Mouse (Mus musculus) hindbrain, embryonic 11.5 days (tissue): ENCODE measurements around the gene Eri3. TPM values are rescaled to one million over a fixed set of nuclear protein-coding genes. Genes with fewer than 3 reads are reported as not detected.

Experiments
- ATAC-seq: fragments of 200-750 bp; cut with Nextera tagmentation; 2 replicates; pipeline ENCODE4 v1.8.0; 2017; ENCODE audit warnings: mild to moderate bottlenecking, moderate TSS enrichment, moderate library complexity; ENCODE audit not compliant: low FRiP score
- DNase-seq: peaks from one replicate; pipeline ENCODE4 v3.0.0-alpha.2; 2015; ENCODE audit warnings: low spot score
- H3K27ac ChIP-seq: fragments of 300-500 bp; sonication (generic); 2 replicates; pipeline ENCODE4 v1.5.1; 2014; ENCODE audit warnings: mild to moderate bottlenecking, low read depth, low read length
- H3K27me3 ChIP-seq: fragments of 300-500 bp; sonication (generic); 2 replicates; pipeline ENCODE4 v1.6.1; 2014; ENCODE audit warnings: mild to moderate bottlenecking, low read length, moderate library complexity, mixed read lengths; ENCODE audit not compliant: control insufficient read depth, insufficient read depth
- H3K36me3 ChIP-seq: fragments of 300-500 bp; sonication (generic); 2 replicates; pipeline ENCODE4 v1.6.1; 2014; ENCODE audit warnings: mild to moderate bottlenecking, low read length, moderate library complexity, mixed read lengths; ENCODE audit not compliant: control insufficient read depth, insufficient read depth
- H3K4me1 ChIP-seq: fragments of 300-500 bp; sonication (generic); replicated peaks from 2 replicates; pipeline ENCODE4 v1.6.1; 2014; ENCODE audit warnings: low read length, mixed read lengths; ENCODE audit not compliant: control insufficient read depth, insufficient read depth
- H3K4me2 ChIP-seq: fragments of 300-500 bp; sonication (generic); replicated peaks from 2 replicates; pipeline ENCODE4 v1.6.1; 2014; ENCODE audit warnings: mild to moderate bottlenecking, low read depth, low read length
- H3K4me3 ChIP-seq: fragments of 300-500 bp; sonication (generic); 2 replicates; pipeline ENCODE4 v1.5.1; 2014; ENCODE audit warnings: low read depth, low read length
- H3K9ac ChIP-seq: fragments of 300-500 bp; sonication (generic); 2 replicates; pipeline ENCODE4 v1.6.1; 2014; ENCODE audit warnings: low read depth, low read length
- H3K9me3 ChIP-seq: fragments of 300-500 bp; sonication (generic); 2 replicates; pipeline ENCODE4 v1.6.1; 2016; ENCODE audit warnings: low read length; ENCODE audit not compliant: control insufficient read depth
- WGBS: fragments of 180-500 bp; shearing (Covaris S2); extraction: QIAGEN DNeasy Blood & Tissue Kit; methylation state at CpG from one replicate; pipeline ENCODE4 v1.1.7; 2014; 5-methylcytosine and 5-hydroxymethylcytosine counted together
- polyA plus RNA-seq: library from polyadenylated mRNA; unstranded; fragments of >200 nt; fragmentation: Nextera tagmentation; extraction: Ambion mirVana; gene quantifications from 2 replicates; pipeline ENCODE4 v1.2.1, GENCODE M21; 2014

Gene Eri3
- polyA plus RNA-seq, 1 experiment from 2014 or later, result 110 TPM

DNA sequence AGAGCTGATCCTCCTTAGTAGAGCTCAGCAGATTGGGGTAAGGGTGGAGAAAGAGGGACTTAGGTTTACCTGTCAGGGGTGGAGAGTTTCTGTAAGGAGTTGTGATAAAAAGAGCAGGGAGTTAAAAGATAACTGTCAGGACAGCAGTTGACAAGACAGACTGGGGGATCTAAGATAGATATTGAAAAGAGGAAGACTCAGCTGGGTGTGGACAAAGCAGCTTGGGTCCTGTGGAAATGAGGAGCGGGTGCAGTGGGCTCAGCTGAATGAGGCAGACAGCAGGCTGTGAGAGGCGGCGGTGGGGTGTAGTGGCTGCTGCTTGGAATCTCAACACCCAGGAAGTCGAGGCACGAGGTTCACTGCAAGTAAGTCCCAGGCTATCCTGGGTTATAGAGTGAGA, 72.1 kb downstream of the Eri3 start:
- no peak overlapping the region for H3K4me3 ChIP-seq
- H3K36me3 ChIP-seq, result no peaks in the 10 kb centered on the region
- no peaks in the 10 kb centered on the region for H3K4me1 ChIP-seq
- no peak overlapping the region for H3K9ac ChIP-seq
- no peaks in the 10 kb centered on the region for H3K9me3 ChIP-seq
- H3K4me2 ChIP-seq, result no peak overlapping the region
- 88% methylated on average over 5 of the region's 5 CpGs for WGBS
- ATAC-seq (no peak), DNase-seq (no peak)
- no peak overlapping the region for H3K27ac ChIP-seq
- H3K27me3 ChIP-seq, result no peaks in the 10 kb centered on the region

- no peak overlapping the region for H3K4me2 ChIP-seq
- WGBS, result 91% methylated on average over 2 of the region's 2 CpGs
- H3K27ac ChIP-seq, result no peak overlapping the region
- H3K9me3 ChIP-seq, result no peaks in the 10 kb centered on the region
- H3K4me1 ChIP-seq, result no peaks in the 10 kb centered on the region
- H3K27me3 ChIP-seq, result no peaks in the 10 kb centered on the region
- H3K4me3 ChIP-seq, result no peak overlapping the region
- H3K9ac ChIP-seq, result no peak overlapping the region
- no peak for DNase-seq
- no peaks in the 10 kb centered on the region for H3K36me3 ChIP-seq
- ATAC-seq, result no peak
Measured at GRCm38 (mm10) chr4:117623025-117623424, 72.9 kb downstream of the Eri3 start.

- H3K9me3 ChIP-seq, result no peaks in the 10 kb centered on the region
- H3K4me2 ChIP-seq, result no peak overlapping the region
- WGBS, result 95% methylated on average over 5 of the region's 5 CpGs
- H3K4me3 ChIP-seq, result no peak overlapping the region
- ATAC-seq, result no peak
- H3K4me1 ChIP-seq, result no peaks in the 10 kb centered on the region; the same call in 1 of the 2 replicates
- DNase-seq, result no peak
- no peaks in the 10 kb centered on the region for H3K36me3 ChIP-seq
- no peak overlapping the region for H3K27ac ChIP-seq
- no peak overlapping the region for H3K9ac ChIP-seq
- H3K27me3 ChIP-seq, result no peaks in the 10 kb centered on the region
Measured at GRCm38 (mm10) chr4:117624660-117625059, 74.5 kb downstream of the Eri3 start.

DNA sequence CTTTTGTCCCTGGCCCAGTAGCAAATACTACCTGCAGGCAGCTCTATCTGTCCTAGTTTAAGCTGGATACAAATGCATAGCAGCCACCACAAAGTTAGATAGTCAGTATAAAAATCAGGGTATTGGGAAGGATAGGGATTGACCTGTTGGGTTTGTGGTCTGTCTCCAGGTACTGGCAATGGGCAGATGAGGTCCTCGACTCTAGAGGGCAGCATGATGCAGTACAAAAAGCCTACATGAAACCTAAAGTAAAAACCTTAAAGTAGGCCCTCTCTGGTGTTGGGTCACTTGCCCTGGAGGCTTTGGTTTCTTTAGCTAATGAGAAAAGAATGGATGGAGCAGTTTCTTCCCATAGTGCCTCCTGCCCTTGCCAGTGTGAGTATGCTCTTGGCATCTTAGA, 78.3 kb downstream of the Eri3 start:
- H3K4me1 ChIP-seq, result no peaks in the 10 kb centered on the region; the same call in 1 of the 2 replicates
- DNase-seq (no peak), ATAC-seq (no peak)
- no peaks in the 10 kb centered on the region for H3K9me3 ChIP-seq
- H3K27me3 ChIP-seq, result no peaks in the 10 kb centered on the region
- no peak overlapping the region for H3K4me3 ChIP-seq
- H3K9ac ChIP-seq, result no peak overlapping the region
- H3K27ac ChIP-seq, result no peak overlapping the region
- 59% methylated on average over 1 of the region's 1 CpGs for whole genome bisulfite sequencing
- no peaks in the 10 kb centered on the region for H3K36me3 ChIP-seq
- H3K4me2 ChIP-seq, result no peak overlapping the region

DNA sequence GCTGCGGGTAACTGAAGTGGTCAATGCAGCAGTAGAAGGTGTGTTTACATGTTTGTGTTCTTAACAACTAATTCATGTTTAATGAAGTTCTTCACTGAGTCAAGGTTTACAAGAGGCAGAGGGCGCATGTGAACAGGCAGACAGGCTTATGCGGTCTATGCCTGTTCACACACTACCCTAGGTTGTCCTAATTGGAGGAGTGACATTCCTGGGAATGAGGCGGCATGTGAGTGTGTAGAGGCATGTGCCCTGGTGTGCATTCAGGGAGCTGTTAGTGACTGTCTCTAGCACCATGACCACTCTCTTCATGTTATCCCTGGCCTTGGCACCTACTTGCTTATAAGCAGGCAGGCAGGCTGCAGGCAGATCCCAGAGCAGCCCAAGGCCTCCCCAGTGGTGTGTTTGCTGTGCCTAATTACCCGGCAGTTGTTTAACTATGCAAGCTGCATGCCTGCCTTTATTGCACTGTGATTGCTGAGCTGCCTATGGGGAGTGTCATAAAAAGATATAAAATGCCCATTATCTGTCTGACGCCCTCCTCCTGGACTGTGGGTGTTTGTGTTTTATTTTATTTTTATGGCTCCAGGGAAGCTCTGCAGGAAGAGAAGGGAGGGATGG, 80.0 kb downstream of the Eri3 start:
- no peak overlapping the region for H3K4me2 ChIP-seq
- WGBS, result 85% methylated on average over 6 of the region's 6 CpGs
- ATAC-seq, result no peak

DNA sequence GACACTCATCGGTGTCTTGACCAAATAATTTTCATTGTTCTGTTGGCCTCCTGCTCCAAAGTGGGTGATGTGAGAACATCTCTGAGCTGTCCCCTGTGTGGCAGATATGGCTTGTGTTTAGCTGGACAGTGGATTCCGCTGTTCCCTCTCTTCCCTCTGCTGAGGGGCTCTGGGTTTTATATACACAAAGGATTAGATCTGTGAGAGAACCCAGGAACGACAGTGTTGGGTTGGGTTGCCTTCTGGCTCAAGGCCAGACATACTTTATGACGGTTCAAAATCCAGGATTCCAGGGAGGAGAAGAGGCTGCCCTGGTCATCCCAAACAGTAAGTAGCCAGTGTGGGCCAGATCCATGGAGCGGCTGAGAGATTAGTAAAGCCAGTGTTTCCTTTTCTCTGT, 83.4 kb downstream of the Eri3 start:
- Histone ChIP-seq H3K9ac (no peak overlapping the region), H3K27me3 (no peaks in the 10 kb centered on the region), H3K27ac (no peak overlapping the region), H3K4me2 (no peak overlapping the region), H3K9me3 (no peaks in the 10 kb centered on the region), H3K4me1 (no peaks in the 10 kb centered on the region; the same call in 1 of the 2 replicates), H3K4me3 (no peak overlapping the region), H3K36me3 (no peaks in the 10 kb centered on the region)
- DNase-seq (no peak), ATAC-seq (no peak)
- WGBS, result 95% methylated on average over 5 of the region's 5 CpGs

More for the DNA sequence above, 80.0 kb downstream of the Eri3 start:
- Histone ChIP-seq H3K27me3 (no peaks in the 10 kb centered on the region), H3K4me1 (no peaks in the 10 kb centered on the region; the same call in 1 of the 2 replicates), H3K9ac (no peak overlapping the region), H3K4me3 (no peak overlapping the region), H3K27ac (no peak overlapping the region), H3K36me3 (no peaks in the 10 kb centered on the region), H3K9me3 (no peaks in the 10 kb centered on the region)
- no peak for DNase-seq

- H3K4me1 ChIP-seq, result no peaks in the 10 kb centered on the region
- H3K27me3 ChIP-seq, result no peaks in the 10 kb centered on the region
- no peaks in the 10 kb centered on the region for H3K36me3 ChIP-seq
- 90% methylated on average over 7 of the region's 7 CpGs for WGBS
- H3K9me3 ChIP-seq, result no peaks in the 10 kb centered on the region
- H3K9ac ChIP-seq, result no peak overlapping the region
- no peak overlapping the region for H3K4me2 ChIP-seq
- H3K4me3 ChIP-seq, result no peak overlapping the region
- H3K27ac ChIP-seq, result no peak overlapping the region
- no peak for DNase-seq
- ATAC-seq, result no peak
Measured at GRCm38 (mm10) chr4:117634642-117635041, 84.5 kb downstream of the Eri3 start.

DNA sequence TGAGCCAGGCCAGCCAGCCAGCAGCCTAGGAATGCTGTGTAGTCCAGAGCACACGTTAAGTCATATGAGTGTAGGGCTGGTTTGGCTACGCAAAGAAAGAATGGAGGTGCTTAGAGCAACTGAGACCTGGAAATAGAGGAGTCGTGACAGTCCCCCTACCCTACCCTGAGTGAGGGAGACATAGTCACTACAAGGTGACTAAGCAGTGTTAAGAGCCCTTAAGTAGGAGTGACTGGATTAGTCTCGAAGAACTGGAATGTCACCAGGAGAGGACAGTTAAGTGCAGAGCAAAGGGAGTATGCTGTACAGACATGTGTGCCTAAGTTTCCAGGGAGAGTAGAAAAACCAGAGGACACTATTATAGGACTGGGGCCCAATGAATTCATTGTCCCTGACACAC, 86.0 kb downstream of the Eri3 start:
- H3K4me3 ChIP-seq, result no peak overlapping the region
- no peaks in the 10 kb centered on the region for H3K9me3 ChIP-seq
- H3K4me2 ChIP-seq, result no peak overlapping the region
- DNase-seq (no peak), ATAC-seq (no peak)
- no peak overlapping the region for H3K27ac ChIP-seq
- WGBS, result 92% methylated on average over 4 of the region's 4 CpGs
- H3K4me1 ChIP-seq, result no peaks in the 10 kb centered on the region
- H3K36me3 ChIP-seq, result no peaks in the 10 kb centered on the region
- H3K9ac ChIP-seq, result no peak overlapping the region
- no peaks in the 10 kb centered on the region for H3K27me3 ChIP-seq

- DNase-seq, result no peak
- Histone ChIP-seq H3K9me3 (no peaks in the 10 kb centered on the region), H3K4me1 (no peaks in the 10 kb centered on the region), H3K4me2 (no peak overlapping the region), H3K27me3 (no peaks in the 10 kb centered on the region), H3K27ac (peak overlapping the region; percentile 25), H3K36me3 (no peaks in the 10 kb centered on the region), H3K4me3 (no peak overlapping the region), H3K9ac (0 out of 2 replicates have a peak overlapping the region, but pooled peaks have one; percentile 19)
- no peak for ATAC-seq
- WGBS, result 54% methylated on average over 22 of the region's 22 CpGs
Measured at GRCm38 (mm10) chr4:117636891-117637613, 86.9 kb downstream of the Eri3 start.
